Mouse (Mus musculus): ENCODE results near the gene Rspo4. TPM values are rescaled to one million over a fixed set of nuclear protein-coding genes. Genes with fewer than 3 reads are reported as not detected.

The Rspo4 gene
- under 1 TPM; 0.21 to 0.34 TPM for total RNA-seq (2021)
- long read RNA-seq, experiment 1, result 0 reads
- long read RNA-seq, experiment 2, result 0 reads

- DNase-seq (ENCODE audit: low spot score in 2 of 2), result no peak
These were observed at the start of gene Rspo4 for GRCm38 (mm10) chr2:151842648-151843226. Gene Rspo4 (plus strand): TSS chr2:151842927.

- DNase-seq (ENCODE audit: low spot score in 2 of 2), result no peak
These were observed 27.1 kb upstream of the Rspo4 start for GRCm38 (mm10) chr2:151815586-151815985.

DNA sequence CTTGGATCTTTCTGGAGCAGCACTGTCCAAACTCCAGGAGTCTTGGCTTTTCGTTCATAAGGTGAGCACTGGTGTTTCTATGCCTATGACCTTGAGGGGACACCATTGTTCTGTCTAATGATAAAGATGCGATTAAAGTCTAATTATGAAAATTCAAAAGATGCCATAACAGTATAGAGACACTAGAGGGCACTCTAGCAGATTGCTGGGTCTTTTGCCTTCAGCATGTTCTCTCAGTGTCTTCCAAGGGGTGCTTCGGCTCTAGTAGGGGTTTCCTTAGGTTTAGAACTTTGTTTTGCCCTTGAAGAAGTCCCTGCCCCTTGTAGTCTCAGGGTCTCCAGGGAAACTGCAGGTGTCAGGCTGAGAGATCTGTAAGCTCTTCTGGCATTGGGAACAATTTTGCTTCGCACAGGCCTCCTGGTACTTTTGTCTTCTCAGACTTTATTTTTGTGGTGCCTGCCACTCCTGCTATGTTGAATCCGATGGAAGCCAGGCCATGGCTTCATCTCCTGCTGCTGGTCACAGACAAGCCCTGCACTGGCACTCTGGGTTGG is 19.6 kb downstream of the Rspo4 start:
- no peak for DNase-seq (ENCODE audit: low spot score in 2 of 2)

- no peak for DNase-seq (ENCODE audit: low spot score in 2 of 2)
These were observed 22.2 kb downstream of the Rspo4 start for GRCm38 (mm10) chr2:151864941-151865340.

- DNase-seq (ENCODE audit: low spot score in 2 of 2), result peak in 1 of 2 experiments; percentile 59
These were observed 23.8 kb downstream of the Rspo4 start for GRCm38 (mm10) chr2:151866487-151866886.

- DNase-seq (ENCODE audit: low spot score in 2 of 2), result no peak
These were observed 25.5 kb downstream of the Rspo4 start for GRCm38 (mm10) chr2:151868196-151868595.

DNA sequence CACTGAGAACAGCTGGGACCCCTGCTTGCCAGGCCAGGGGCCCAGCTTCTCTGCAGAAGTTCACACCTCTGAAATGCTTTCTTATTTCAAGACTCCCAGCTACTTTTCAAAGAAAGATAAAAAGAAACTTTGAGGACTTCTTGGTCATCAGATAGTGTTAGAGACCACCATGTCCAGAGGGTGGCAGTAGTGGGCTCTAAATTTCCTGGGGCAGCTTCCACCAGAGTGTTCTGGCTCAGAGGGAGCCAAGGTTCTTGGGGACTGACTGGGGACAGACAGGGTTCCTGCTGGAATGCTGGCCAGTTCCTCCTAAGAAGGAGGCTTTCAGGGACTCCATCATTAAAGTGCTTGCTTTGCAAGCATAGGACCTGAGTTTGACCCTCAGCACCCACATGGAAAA is 31.8 kb downstream of the Rspo4 start:
- DNase-seq (ENCODE audit: low spot score in 2 of 2), result peak in 1 of 2 experiments; percentile 39

- DNase-seq (ENCODE audit: low spot score in 2 of 2), result peak in 1 of 2 experiments; percentile 50
These were observed 33.3 kb downstream of the Rspo4 start for GRCm38 (mm10) chr2:151876012-151876485.

DNA sequence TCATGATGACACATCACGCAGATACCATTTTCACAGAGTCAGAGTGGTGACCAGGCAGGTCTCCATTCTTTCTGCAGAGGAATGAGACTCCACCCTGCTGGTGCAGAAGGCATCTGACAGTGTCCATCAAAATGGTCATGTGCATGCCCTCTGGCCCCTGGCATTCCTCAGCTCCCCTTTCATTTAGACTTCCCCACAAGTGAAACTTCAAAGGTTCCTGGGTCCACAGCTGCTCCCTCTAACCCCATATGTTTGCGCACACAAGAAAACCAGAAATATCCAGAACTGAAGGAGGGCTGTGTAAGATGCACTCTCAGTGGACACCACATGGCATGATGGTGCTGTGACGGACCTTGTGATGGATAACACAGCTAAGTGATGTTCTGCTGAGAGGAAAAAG is 35.9 kb downstream of the Rspo4 start:
- DNase-seq (ENCODE audit: low spot score in 2 of 2), result no peak

DNA sequence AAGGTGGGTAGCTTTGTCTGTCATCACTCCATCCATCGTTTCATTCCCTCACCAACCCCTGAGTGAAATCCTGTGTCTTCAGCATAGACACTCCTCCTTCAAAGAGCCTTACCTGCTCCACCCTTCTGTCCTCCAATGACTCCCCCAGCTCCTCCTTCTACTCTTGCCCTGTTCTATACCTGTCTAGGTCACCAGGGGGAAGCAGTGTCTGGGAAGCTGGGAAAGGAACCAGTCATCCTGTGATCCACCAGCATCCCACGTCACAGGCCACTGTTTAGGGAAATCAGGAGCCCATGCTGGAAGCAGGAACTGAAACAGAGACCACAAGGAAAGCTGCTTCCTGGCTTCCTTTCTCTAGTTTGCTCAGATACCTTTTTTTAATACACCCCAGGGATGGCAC is 37.0 kb downstream of the Rspo4 start:
- DNase-seq (ENCODE audit: low spot score in 2 of 2), result no peak

GRCm38 (mm10) chr2:151891031-151891430 is 48.3 kb downstream of the Rspo4 start:
- DNase-seq (ENCODE audit: low spot score in 2 of 2), result no peak

DNA sequence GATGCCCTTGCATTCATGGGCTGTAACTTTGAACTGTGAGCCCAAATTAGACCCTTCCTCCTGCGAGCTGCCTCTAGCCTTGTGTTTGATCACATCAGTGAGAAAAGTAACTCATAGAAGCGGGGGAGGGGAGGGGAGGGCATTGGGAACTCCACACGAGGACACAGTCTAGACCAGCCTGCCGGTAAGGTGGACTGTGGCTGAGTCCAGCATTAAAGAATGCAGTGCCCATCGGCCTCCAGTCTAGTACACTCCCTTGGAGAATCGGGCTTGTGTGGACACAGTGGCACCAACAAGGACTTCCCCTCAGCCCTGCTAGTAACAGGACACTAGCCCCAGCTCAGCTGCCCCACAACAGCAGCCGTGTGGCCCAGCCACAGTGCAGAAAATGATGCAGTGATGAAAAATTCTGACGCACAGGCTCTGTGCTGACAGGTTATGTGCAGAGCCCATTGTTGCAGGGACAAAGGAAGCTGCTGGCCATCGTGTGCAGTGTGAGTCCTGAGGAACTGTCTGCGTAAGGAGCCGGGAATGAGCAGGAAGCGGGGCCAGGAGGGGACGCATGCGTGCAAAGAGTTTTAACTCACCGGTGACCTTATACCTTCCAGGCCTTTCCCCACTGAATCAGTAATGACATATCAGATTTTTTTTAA is 50.5 kb downstream of the Rspo4 start:
- no peak for DNase-seq (ENCODE audit: low spot score in 2 of 2)

DNA sequence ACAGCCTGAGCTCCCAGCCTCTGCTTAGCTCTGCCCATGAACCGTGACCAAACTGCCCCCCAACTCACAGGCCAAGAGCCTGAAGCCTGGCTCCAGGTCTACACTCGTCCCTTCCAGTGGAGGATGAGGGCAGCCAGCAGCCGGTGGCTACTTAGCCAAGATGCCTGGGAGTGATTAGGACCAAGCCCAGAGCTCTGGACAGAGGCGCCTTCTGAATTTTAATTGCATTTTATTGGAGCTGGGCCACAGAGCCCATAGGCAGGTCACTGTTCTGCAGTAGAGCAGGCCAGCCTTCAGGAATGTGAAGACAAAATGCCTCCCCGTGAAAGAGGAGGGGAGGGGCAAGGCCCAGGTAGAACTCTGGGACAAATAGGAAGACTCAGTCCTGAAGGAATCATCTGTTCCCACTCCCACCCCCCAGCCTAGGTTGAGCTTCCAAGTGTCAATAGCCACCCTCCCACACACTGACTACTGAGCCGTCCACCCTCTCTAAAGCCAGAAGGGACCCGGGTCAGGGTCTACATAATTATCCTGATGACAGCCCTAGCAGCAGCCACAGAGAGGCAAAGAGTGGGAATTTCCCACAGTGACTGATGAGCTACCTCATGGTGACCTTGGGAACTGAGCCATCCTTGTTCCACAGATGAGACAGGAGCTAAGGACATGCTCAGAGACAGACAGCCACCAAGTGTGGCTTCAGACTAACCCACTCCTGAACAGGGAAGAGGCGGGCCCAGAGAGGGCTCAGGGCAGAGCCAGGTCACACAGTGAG is 51.7 kb downstream of the Rspo4 start:
- DNase-seq (ENCODE audit: low spot score in 2 of 2), result no peak

DNA sequence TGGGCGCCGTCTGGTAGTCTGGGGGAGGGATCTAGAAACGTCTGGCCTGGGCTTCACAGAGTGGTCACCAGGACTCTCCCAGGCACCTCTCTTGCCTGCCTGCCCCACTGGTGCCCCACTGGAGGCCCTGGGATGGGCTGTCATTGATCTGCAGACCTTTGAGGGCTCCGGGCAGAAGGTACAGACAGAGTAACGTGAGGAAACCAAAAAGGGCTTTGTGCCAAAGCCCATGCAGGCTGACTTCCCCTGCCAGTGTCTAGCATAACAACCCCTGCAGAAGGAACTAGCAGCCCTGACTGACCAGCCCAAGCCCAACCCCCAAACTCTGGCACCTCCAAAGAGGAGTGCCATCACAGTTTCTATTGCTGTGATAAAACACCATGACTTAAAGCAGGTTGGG is 53.2 kb downstream of the Rspo4 start:
- DNase-seq (ENCODE audit: low spot score in 2 of 2), result no peak

DNA sequence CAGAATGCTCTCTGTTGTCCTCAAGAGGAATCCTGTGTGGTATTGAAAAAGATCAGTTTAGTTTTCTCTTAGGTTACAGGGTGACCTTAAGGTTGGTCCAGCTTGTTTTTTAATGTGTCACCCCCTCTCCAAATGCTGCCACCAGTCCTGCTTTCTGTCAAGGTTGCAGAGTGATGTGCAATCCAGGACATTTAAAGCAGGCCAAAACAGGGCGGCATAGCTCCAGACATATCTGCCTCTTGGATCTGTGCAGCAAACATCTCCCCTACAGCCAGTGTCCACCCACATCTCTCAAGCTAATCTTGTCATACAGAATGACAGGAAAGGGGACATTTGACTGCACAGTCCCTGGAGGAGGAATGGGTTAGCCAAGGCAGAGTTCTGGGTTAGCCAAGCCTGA is 55.4 kb downstream of the Rspo4 start:
- no peak for DNase-seq (ENCODE audit: low spot score in 2 of 2)

DNA sequence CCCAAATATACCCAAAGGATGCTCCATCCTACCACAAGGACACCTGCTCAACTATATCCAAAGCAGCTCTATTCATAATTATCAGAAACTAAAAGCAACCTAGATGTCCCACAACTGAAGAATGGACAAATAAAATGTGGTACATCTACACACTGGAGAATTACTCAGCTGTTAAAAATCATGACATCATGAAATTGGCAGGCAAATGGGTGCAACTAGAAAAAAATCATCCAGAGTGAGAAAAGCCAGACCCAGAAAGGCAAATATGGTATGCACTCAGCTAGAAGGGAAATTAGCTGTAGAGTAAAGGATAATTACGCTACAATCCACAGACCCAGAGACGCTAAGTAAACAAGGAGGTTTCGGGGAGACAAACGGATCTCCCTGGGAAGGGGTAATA is 58.1 kb downstream of the Rspo4 start:
- DNase-seq (ENCODE audit: low spot score in 2 of 2), result no peak

DNA sequence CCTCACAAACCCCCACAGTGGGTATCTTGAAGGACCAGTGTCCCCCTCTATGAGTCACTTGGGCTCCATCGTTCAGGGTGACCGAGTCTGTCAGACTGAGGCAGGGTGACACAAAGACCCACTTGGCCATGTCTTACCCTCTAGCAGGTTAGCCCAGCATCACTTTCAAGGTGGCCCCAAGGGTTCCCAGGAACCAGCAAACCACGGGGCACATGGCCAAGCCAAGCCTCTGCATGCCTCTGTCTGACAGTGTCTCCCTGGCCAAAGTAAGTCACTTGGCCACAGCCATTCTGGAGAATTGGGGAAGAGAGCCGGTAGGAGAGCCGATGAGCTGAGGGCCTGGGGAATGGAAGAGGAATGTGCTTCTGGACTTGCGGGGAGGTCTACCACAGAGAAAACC is 60.5 kb downstream of the Rspo4 start:
- no peak for DNase-seq (ENCODE audit: low spot score in 2 of 2)

DNA sequence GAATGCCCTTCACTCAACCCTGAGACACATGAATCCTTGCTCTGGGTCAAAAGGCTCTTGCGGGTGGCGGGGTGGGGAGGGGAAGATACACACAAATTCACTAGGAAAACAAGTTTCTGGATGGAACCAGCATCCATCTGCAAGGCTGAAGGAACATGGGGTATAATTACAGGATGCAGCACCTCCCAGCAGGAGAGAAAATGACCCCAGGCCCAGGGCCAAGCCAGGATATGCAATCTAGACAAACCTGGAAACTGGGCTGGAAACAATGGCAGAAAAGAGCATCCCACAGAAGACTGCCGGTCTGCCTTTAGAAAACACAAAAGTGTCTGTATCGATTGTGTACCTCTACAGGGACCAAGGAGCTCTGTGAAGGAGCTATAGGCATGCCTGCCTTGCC is 61.2 kb downstream of the Rspo4 start:
- no peak for DNase-seq (ENCODE audit: low spot score in 2 of 2)

- DNase-seq (ENCODE audit: low spot score in 2 of 2), result no peak
These were observed 61.9 kb downstream of the Rspo4 start for GRCm38 (mm10) chr2:151904636-151905035.

GRCm38 (mm10) chr2:151907020-151907419 is 64.3 kb downstream of the Rspo4 start:
- DNase-seq (ENCODE audit: low spot score in 2 of 2), result no peak

- no peak for DNase-seq (ENCODE audit: low spot score in 2 of 2)
These were observed 66.7 kb downstream of the Rspo4 start for GRCm38 (mm10) chr2:151909386-151909785.

- no peak for DNase-seq (ENCODE audit: low spot score in 2 of 2)
These were observed 67.8 kb downstream of the Rspo4 start for GRCm38 (mm10) chr2:151910498-151910897.

Measured in gastrocnemius, postnatal 4 days (tissue).